Comparison of ENCODE assay signal across 25 mouse cellular contexts in the genomic region with DNA sequence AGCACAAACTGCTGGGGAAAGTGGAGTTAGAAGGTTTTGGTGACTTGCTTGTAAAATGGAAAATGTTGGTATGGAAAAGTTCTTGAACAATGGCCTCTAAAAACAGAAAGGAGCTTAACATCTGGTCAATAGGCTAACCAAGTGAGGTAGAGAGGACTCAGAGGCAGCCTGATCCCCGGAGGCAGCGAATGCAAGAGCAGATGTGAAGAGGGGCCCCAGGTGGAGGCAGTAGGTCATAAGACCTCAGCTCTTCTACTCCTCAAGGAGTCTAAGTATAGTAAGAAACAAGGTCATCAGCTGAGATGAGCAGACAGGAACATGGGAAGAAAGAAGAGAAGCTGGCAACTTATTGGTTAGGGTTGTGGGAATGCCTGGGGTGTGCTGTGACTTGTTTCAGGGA.
DNase-seq lines count a peak whose midpoint lies in the region; ATAC-seq and TF ChIP-seq lines count a peak whose summit lies in the region.
"Had no signal": no experiment of that assay in that cellular context is flagged by ENCODE, and none has a peak within 500 bp of the region (broad histone marks: within the 10 kb centered on the region; RNA-seq: fewer than 3 reads in every experiment).

No protein-coding gene starts in this region.

- no peak for TF ChIP-seq POLR2A in lung, adult 2 months (IDR thresholded peaks at IDR 0.05; ENCODE audit: borderline replicate concordance, extremely low read depth, low read depth, low read length)

- peak overlapping the region; percentile 40; the same call in 1 of the 2 replicates for H3K27ac ChIP-seq in heart, postnatal 0 days (ENCODE audit: low read depth)
- H3K27ac ChIP-seq in heart, embryonic 12.5 days (ENCODE audit: poor library complexity, severe bottlenecking), result no peak overlapping the region
- no peak overlapping the region for H3K27ac ChIP-seq in forebrain, embryonic 14.5 days (ENCODE audit: low read depth, low read length)
- H3K27ac ChIP-seq: forebrain, embryonic 10.5 days; forebrain, embryonic 13.5 days; gastrocnemius, adult 2 months; heart, embryonic 15.5 days; hindbrain, embryonic 14.5 days; hindbrain, postnatal 0 days had no signal

- no peaks in the 10 kb centered on the region for H3K36me3 ChIP-seq in heart, postnatal 0 days (replicated peaks; ENCODE audit: control insufficient read depth, insufficient read depth, low read length)
- H3K36me3 ChIP-seq in heart, embryonic 12.5 days, result no peaks in the 10 kb centered on the region
- no peaks in the 10 kb centered on the region for H3K36me3 ChIP-seq in forebrain, embryonic 14.5 days (ENCODE audit: control insufficient read depth, insufficient read depth, low read length)
- H3K36me3 ChIP-seq: forebrain, embryonic 10.5 days; G1E; heart, embryonic 15.5 days had no signal

- no peaks in the 10 kb centered on the region; the same call in 1 of the 2 replicates for H3K27me3 ChIP-seq in heart, postnatal 0 days (ENCODE audit: control insufficient read depth, insufficient read depth, low read length)
- H3K27me3 ChIP-seq in heart, embryonic 12.5 days (replicated peaks), result no peaks in the 10 kb centered on the region
- no peaks in the 10 kb centered on the region for H3K27me3 ChIP-seq in forebrain, embryonic 14.5 days (replicated peaks; ENCODE audit: control insufficient read depth, insufficient read depth, low read length)
- H3K27me3 ChIP-seq: forebrain, embryonic 13.5 days; heart, embryonic 15.5 days; Patski had no signal

- TF ChIP-seq CTCF in heart, postnatal 0 days (IDR thresholded peaks at IDR 0.05; ENCODE audit: low read depth), result no peak
- TF ChIP-seq CTCF in lung, adult 2 months (IDR thresholded peaks at IDR 0.05; ENCODE audit: insufficient read depth, low read length), result no peak

- no peak for DNase-seq in heart, postnatal 0 days (ENCODE audit: low spot score)
- peak; percentile 53 to 63 for DNase-seq in thymus, postnatal 10 days (ENCODE audit: low spot score in 2 of 2)
- peak; percentile 47 to 73 for DNase-seq in thymus, postnatal 36 days
- DNase-seq in forebrain, embryonic 14.5 days (ENCODE audit: low spot score), result no peak
- no peak for DNase-seq in lung, adult 18-20 months
- no peak for DNase-seq in lung, adult 2 months
- DNase-seq: adrenal gland, postnatal 25 days; cerebellum, adult 11-12 months; cerebellum, adult 8-10 months; cerebellum, postnatal 14 days; forebrain, postnatal 0 days; gastrocnemius, adult 2 months; gastrocnemius, postnatal 14 days; heart, adult 11 months; heart, postnatal 14 days; heart, postnatal 4 days had no signal

- no peak for ATAC-seq in heart, postnatal 0 days (ENCODE audit: insufficient read depth, low read depth)
- ATAC-seq in heart, embryonic 12.5 days (ENCODE audit: insufficient number of reproducible peaks, low FRiP score), result no peak
- ATAC-seq in forebrain, embryonic 14.5 days, result no peak
- ATAC-seq: forebrain, embryonic 13.5 days; forebrain, postnatal 0 days; hindbrain, postnatal 0 days; Patski had no signal

- no peak overlapping the region for H3K9ac ChIP-seq in heart, postnatal 0 days (replicated peaks; ENCODE audit: low read depth, low read length)
- no peak overlapping the region for H3K9ac ChIP-seq in heart, embryonic 12.5 days
- H3K9ac ChIP-seq in forebrain, embryonic 14.5 days (ENCODE audit: low read length), result no peak overlapping the region
- H3K9ac ChIP-seq: forebrain, embryonic 13.5 days; forebrain, postnatal 0 days; heart, embryonic 15.5 days; hindbrain, embryonic 14.5 days had no signal

- TF ChIP-seq EP300 in heart, postnatal 0 days (IDR thresholded peaks at IDR 0.05; ENCODE audit: low read depth), result no peak

- H3K9me3 ChIP-seq in heart, postnatal 0 days (replicated peaks; ENCODE audit: control insufficient read depth, low read length), result no peaks in the 10 kb centered on the region
- 0 out of 2 replicates have a peak, but pooled peaks cover 2% of the 10 kb centered on the region for H3K9me3 ChIP-seq in heart, embryonic 12.5 days (replicated peaks)
- H3K9me3 ChIP-seq in forebrain, embryonic 14.5 days (replicated peaks; ENCODE audit: control insufficient read depth, low read length), result no peaks in the 10 kb centered on the region
- H3K9me3 ChIP-seq: forebrain, embryonic 10.5 days; forebrain, embryonic 13.5 days; heart, embryonic 15.5 days had no signal

- 98% methylated on average over 2 of the region's 2 CpGs for WGBS in heart, postnatal 0 days
- WGBS in heart, embryonic 12.5 days, result 87% methylated on average over 2 of the region's 2 CpGs
- WGBS in forebrain, embryonic 14.5 days, result 91% methylated on average over 2 of the region's 2 CpGs
- WGBS in lung, adult 2 months, result 84% methylated on average over 2 of the region's 2 CpGs

- H3K4me2 ChIP-seq in heart, postnatal 0 days (ENCODE audit: low read depth, low read length), result no peak overlapping the region
- H3K4me2 ChIP-seq in heart, embryonic 12.5 days, result no peak overlapping the region
- H3K4me2 ChIP-seq in forebrain, embryonic 14.5 days (ENCODE audit: low read length), result no peak overlapping the region
- H3K4me2 ChIP-seq: forebrain, embryonic 13.5 days; heart, embryonic 11.5 days; heart, embryonic 15.5 days; hindbrain, embryonic 14.5 days had no signal

- no peaks in the 10 kb centered on the region for H3K4me1 ChIP-seq in heart, postnatal 0 days (ENCODE audit: control insufficient read depth, insufficient read depth)
- no peaks in the 10 kb centered on the region for H3K4me1 ChIP-seq in heart, embryonic 12.5 days (replicated peaks)
- H3K4me1 ChIP-seq in forebrain, embryonic 14.5 days (ENCODE audit: control insufficient read depth, insufficient read depth, low read length), result no peaks in the 10 kb centered on the region
- no peaks in the 10 kb centered on the region for H3K4me1 ChIP-seq in lung, adult 2 months (ENCODE audit: control insufficient read depth, insufficient read depth, low read length)
- H3K4me1 ChIP-seq: heart, embryonic 15.5 days had no signal

- H3K4me3 ChIP-seq in heart, postnatal 0 days (ENCODE audit: low read depth, low read length), result no peak overlapping the region
- H3K4me3 ChIP-seq in heart, embryonic 12.5 days, result no peak overlapping the region
- H3K4me3 ChIP-seq in forebrain, embryonic 14.5 days (ENCODE audit: low read depth, low read length), result no peak overlapping the region
- H3K4me3 ChIP-seq in lung, adult 2 months (replicated peaks; ENCODE audit: extremely low read depth, low read depth, low read length), result no peak overlapping the region
- H3K4me3 ChIP-seq: forebrain, embryonic 10.5 days; forebrain, embryonic 13.5 days; gastrocnemius, adult 2 months; heart, embryonic 15.5 days had no signal

Comparison
In these comparisons a context has a peak if more than half of its experiments do, and no peak if none do; other contexts are left out.
1. DNase-seq: peak in thymus, postnatal 10 days (2 of 2) and thymus, postnatal 36 days (2 of 2); none in heart, postnatal 0 days (single experiment), forebrain, embryonic 14.5 days (single experiment), lung, adult 18-20 months (0 of 2) and lung, adult 2 months (single experiment).